Mouse (Mus musculus) limb, embryonic 12.5 days (tissue): ENCODE measurements around the gene Ss18l2. TPM values are rescaled to one million over a fixed set of nuclear protein-coding genes. Genes with fewer than 3 reads are reported as not detected.
A peak's percentile ranks its signal among the peaks of the same experiment; 100 is the strongest.

Experiments used
- ATAC-seq: fragments of 200-750 bp; cut with Nextera tagmentation; 2 replicates; pipeline ENCODE4 v1.8.0; 2017; ENCODE audit warnings: low read depth, moderate TSS enrichment; ENCODE audit not compliant: insufficient number of reproducible peaks, insufficient read depth, low FRiP score, low TSS enrichment
- H3K27ac ChIP-seq: fragments of 300-500 bp; sonication (generic); 2 replicates; pipeline ENCODE4 v1.5.1; 2016; ENCODE audit warnings: mild to moderate bottlenecking, moderate library complexity
- H3K27me3 ChIP-seq: fragments of 300-500 bp; sonication (generic); 2 replicates; pipeline ENCODE4 v1.6.1; 2016; ENCODE audit warnings: mild to moderate bottlenecking, moderate library complexity
- H3K36me3 ChIP-seq: fragments of 300-500 bp; sonication (generic); 2 replicates; pipeline ENCODE4 v1.6.1; 2016; ENCODE audit warnings: mild to moderate bottlenecking, moderate library complexity
- H3K4me1 ChIP-seq: fragments of 300-500 bp; sonication (generic); replicated peaks from 2 replicates; pipeline ENCODE4 v1.6.1; 2016
- H3K4me2 ChIP-seq: fragments of 300-500 bp; sonication (generic); 2 replicates; pipeline ENCODE4 v1.6.1; 2016; ENCODE audit warnings: mild to moderate bottlenecking, moderate library complexity
- H3K4me3 ChIP-seq: fragments of 300-500 bp; sonication (generic); replicated peaks from 2 replicates; pipeline ENCODE4 v1.5.1; 2016; ENCODE audit warnings: mild to moderate bottlenecking
- H3K9ac ChIP-seq: fragments of 300-500 bp; sonication (generic); replicated peaks from 2 replicates; pipeline ENCODE4 v1.6.1; 2016; ENCODE audit warnings: mild to moderate bottlenecking, moderate library complexity
- H3K9me3 ChIP-seq: fragments of 300-500 bp; sonication (generic); 2 replicates; pipeline ENCODE4 v1.6.1; 2016; ENCODE audit warnings: mild to moderate bottlenecking, moderate library complexity
- WGBS: fragments of 180-500 bp; shearing (Covaris S2); methylation state at CpG from one replicate; pipeline ENCODE4 v1.1.7; 2016; 5-methylcytosine and 5-hydroxymethylcytosine counted together
- polyA plus RNA-seq: library from polyadenylated mRNA; unstranded; fragments of >200 nt; fragmentation: Nextera tagmentation; extraction: Ambion mirVana; gene quantifications from 2 replicates; pipeline ENCODE4 v1.2.1, GENCODE M21; 2016

Ss18l2 gene
- polyA plus RNA-seq, 1 experiment from 2014 or later: 95.8 TPM

DNA sequence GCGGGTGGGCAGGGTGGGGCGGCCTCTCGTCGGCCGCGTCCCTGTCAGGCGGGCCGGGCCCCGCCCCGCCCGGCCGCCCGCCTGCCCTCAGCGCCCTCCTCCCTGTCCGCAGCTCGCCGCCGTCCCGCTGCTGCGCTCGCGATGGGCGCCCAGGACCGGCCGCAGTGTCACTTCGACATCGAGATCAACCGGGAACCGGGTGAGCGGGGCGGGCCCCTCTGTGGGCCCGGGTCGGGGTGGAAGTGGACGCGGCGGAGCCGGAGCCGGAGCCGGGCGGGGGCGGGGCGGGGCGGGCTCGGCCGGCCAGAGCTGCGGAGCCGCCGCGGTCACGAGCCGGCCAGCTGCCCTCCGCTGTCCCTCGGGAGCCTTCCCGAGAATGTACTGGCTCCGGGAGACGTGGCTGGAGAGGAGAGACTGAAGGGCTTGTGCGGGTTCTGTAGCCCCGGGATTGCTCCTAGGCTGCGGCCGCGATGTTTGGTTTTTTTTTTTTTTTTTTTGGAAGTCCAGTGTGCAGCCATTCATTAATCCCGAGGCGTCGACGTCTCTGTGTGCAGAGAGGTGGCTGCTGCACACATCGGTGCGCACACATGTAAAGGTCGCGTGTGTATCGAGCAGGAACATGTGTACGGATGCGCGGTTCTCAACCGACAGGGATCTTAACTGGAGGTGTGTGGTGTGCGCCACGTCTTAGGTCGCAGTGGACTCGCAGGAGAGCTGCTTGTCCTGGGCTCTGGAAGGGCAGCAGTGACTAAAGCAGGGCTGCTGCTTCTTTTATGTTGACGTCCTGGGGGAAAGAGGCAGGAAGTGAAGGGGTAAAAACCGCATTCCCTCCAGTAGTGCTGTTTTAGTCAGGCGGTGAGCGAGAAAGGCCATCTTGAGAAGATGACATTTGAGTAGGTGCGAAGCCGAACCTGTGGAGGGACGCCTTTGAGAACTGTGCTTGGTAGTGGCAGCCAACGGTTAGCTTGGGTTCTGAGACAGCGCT, 9.5 kb downstream of the Ss18l2 start:
- WGBS: under 1% methylated on average over 68 of the region's 87 CpGs
- no peaks in the 10 kb centered on the region for H3K27me3 ChIP-seq
- ATAC-seq: peak; percentile 68
- peak overlapping the region; percentile 96 for H3K4me3 ChIP-seq
- H3K4me2 ChIP-seq: peak overlapping the region; percentile 88
- peaks cover 7% of the 10 kb centered on the region; the same call in 1 of the 2 replicates for H3K9me3 ChIP-seq
- peaks cover 13% of the 10 kb centered on the region for H3K4me1 ChIP-seq
- H3K9ac ChIP-seq: peak overlapping the region; percentile 98
- peaks cover 4% of the 10 kb centered on the region; the same call in 1 of the 2 replicates for H3K36me3 ChIP-seq
- H3K27ac ChIP-seq: peak overlapping the region; percentile 97

DNA sequence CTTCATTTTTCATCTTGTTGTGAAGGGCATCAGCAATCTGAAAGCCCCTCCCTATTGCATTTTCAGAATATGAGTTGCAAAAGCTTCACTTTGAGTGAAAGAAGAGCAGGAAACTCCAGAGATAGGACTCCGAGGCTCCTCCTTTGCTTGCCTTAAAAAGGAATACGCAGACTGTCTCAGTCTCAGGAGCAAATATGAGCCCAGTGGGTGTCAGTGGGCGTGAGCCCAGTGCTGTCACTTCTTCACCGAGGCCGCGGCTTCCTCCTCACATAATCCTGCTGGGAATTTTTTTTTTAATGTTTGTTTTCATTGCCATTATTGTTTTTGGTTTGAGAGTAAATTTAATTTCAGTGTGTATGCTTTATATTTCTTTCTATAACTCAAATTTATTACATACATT, 30.4 kb downstream of the Ss18l2 start:
- 88% methylated on average over 6 of the region's 6 CpGs for WGBS
- H3K27me3 ChIP-seq: no peaks in the 10 kb centered on the region
- no peaks in the 10 kb centered on the region for H3K9me3 ChIP-seq
- no peak for ATAC-seq
- H3K27ac ChIP-seq: no peak overlapping the region
- H3K36me3 ChIP-seq: peaks cover 61% of the 10 kb centered on the region
- no peak overlapping the region for H3K4me2 ChIP-seq
- H3K4me1 ChIP-seq: no peaks in the 10 kb centered on the region
- no peak overlapping the region for H3K9ac ChIP-seq
- no peak overlapping the region for H3K4me3 ChIP-seq

DNA sequence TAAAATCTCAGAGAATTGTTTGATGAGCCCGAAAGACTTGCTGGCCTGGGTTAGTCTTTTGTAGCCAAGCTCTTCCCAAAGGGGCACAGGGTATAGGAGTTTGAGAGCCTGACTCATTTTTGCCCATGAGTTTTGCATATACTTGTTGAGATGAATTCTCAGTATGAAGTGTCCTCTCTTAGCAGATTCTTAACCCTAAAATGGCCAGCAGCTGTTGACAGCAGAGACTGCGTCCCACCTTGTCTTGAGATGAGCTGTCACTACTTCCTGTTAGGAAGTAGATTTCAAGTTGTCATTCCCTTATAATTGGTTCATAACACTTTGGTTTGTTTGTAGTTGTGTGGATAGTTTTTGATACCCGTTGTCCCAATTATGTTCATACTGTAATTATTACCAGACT, 31.0 kb downstream of the Ss18l2 start:
- Histone ChIP-seq H3K27me3 (no peaks in the 10 kb centered on the region), H3K9me3 (no peaks in the 10 kb centered on the region), H3K27ac (no peak overlapping the region), H3K4me3 (no peak overlapping the region), H3K4me2 (no peak overlapping the region), H3K36me3 (peaks cover 66% of the 10 kb centered on the region), H3K4me1 (no peaks in the 10 kb centered on the region), H3K9ac (no peak overlapping the region)
- ATAC-seq: no peak
- 94% methylated on average over 3 of the region's 3 CpGs for WGBS

DNA sequence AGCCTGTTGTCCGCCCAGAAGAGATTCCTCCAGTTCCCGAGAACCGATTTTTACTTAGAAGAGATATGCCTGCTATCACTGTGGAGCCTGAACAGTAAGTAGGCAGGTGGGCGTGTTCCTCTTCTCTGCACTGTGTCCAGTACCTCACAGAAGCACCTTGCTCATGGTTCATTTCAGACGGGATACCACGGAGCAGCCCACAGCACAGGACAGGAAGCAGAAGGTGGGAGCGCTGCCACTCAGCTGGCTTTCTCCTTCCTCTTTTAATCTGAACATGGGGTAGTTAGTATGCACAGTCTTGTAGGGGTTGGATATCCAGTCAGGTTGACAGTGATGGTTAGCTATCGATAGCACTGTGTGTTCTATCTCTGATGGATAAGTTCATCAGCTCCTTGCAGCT, 33.9 kb downstream of the Ss18l2 start:
- 94% methylated on average over 8 of the region's 8 CpGs for WGBS
- no peaks in the 10 kb centered on the region for H3K9me3 ChIP-seq
- no peak overlapping the region for H3K27ac ChIP-seq
- no peak for ATAC-seq
- H3K4me1 ChIP-seq: no peaks in the 10 kb centered on the region
- H3K27me3 ChIP-seq: no peaks in the 10 kb centered on the region
- H3K9ac ChIP-seq: no peak overlapping the region
- no peak overlapping the region for H3K4me2 ChIP-seq
- H3K4me3 ChIP-seq: no peak overlapping the region
- H3K36me3 ChIP-seq: peaks cover 88% of the 10 kb centered on the region

DNA sequence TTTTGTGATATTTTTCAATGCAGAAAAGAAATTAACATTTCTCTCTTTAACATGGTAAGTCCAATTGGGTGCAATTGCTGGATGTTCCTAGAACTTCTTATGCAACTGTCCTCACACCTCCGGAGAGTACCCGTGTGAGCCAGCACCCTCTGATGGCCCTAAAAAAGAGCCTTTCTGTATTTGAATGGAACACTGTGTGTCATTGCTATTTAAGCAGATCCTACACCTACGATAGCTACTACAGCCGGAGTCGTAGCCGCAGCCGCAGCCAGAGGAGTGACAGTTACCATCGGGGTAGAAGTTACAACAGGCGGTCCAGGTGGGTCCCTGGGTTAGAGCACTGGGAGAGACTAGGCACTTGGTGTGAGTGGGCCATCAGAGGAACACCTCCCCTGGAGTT, 42.6 kb downstream of the Ss18l2 start:
- no peak for ATAC-seq
- Histone ChIP-seq H3K4me2 (no peak overlapping the region), H3K27me3 (no peaks in the 10 kb centered on the region), H3K4me3 (no peak overlapping the region), H3K27ac (no peak overlapping the region), H3K36me3 (peaks cover 87% of the 10 kb centered on the region), H3K9ac (no peak overlapping the region), H3K4me1 (peaks cover 9% of the 10 kb centered on the region), H3K9me3 (no peaks in the 10 kb centered on the region)
- 93% methylated on average over 9 of the region's 9 CpGs for WGBS

DNA sequence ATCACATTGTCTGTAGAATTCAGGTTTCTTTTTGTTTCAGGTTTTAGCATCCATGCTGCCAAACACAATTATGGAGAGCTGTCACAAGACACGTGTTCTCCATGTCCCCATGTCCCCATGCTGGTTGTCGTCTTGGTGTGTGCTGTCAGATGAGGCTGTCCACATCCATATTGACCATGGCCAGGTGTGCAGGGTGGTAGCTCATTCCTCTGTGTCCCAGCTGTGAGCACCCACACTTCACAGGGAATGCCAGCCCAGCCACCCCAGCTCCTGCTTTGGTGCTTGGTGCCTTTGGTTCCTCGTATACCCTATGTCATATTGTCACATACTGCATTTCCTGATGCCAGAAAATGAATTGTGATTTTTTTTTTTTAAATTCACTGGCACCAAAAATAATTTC, 44.5 kb downstream of the Ss18l2 start:
- H3K9me3 ChIP-seq: no peaks in the 10 kb centered on the region
- no peak overlapping the region for H3K4me3 ChIP-seq
- H3K4me2 ChIP-seq: no peak overlapping the region
- no peak overlapping the region for H3K27ac ChIP-seq
- ATAC-seq: no peak
- no peak overlapping the region for H3K9ac ChIP-seq
- H3K27me3 ChIP-seq: no peaks in the 10 kb centered on the region
- peaks cover 24% of the 10 kb centered on the region for H3K4me1 ChIP-seq
- 91% methylated on average over 3 of the region's 3 CpGs for WGBS
- peaks cover 69% of the 10 kb centered on the region for H3K36me3 ChIP-seq

DNA sequence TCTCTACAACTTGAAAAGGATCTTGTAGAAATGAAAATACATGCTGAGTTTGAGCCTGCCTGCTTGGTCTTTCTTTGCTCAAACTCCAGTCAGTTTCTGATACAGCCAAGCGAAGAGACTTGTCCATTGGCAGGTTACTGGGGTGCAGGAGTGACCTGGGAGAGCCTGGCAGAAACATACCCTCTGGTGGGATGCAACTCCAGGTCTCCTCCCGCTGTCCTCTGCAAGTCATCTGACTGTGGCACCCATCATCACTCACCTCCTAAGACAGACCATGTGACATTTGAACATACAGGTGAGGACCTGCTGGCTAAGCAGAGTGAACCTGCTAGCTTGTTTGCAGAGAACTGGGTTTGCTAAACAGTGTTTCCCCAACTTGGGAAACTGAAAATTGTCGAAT, 46.7 kb downstream of the Ss18l2 start:
- Histone ChIP-seq H3K4me3 (no peak overlapping the region), H3K9me3 (no peaks in the 10 kb centered on the region), H3K27me3 (no peaks in the 10 kb centered on the region), H3K9ac (no peak overlapping the region; the same call in 1 of the 2 replicates), H3K27ac (no peak overlapping the region), H3K36me3 (peaks cover 51% of the 10 kb centered on the region), H3K4me1 (peaks cover 37% of the 10 kb centered on the region), H3K4me2 (no peak overlapping the region)
- ATAC-seq: no peak
- 86% methylated on average over 3 of the region's 3 CpGs for WGBS

DNA sequence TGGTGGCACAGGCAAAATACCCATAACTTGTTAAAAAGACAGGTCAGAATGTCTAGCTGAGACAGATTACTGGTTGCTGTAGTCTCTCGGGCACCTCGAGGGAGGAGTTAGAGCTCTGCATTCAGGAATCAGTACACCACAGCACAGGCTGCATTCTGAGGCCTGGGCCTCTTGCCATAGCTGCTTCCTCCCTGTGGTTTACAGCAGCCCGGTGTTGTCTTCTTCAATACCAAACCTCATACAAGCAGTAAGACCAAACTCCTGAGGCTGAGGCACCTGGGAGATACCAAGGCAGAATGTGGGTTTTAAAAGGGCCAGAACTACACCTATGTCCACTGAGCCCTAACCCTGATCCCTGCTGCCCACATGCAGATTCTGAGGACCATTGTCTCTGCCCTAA, 47.3 kb downstream of the Ss18l2 start:
- Histone ChIP-seq H3K9ac (0 out of 2 replicates have a peak overlapping the region, but pooled peaks have one; percentile 2), H3K27me3 (no peaks in the 10 kb centered on the region), H3K4me1 (peaks cover 40% of the 10 kb centered on the region), H3K9me3 (no peaks in the 10 kb centered on the region), H3K4me3 (no peak overlapping the region), H3K4me2 (peak overlapping the region; percentile 94), H3K36me3 (peaks cover 49% of the 10 kb centered on the region), H3K27ac (peak overlapping the region; percentile 96)
- 51% methylated on average over 3 of the region's 3 CpGs for whole genome bisulfite sequencing
- no peak for ATAC-seq

DNA sequence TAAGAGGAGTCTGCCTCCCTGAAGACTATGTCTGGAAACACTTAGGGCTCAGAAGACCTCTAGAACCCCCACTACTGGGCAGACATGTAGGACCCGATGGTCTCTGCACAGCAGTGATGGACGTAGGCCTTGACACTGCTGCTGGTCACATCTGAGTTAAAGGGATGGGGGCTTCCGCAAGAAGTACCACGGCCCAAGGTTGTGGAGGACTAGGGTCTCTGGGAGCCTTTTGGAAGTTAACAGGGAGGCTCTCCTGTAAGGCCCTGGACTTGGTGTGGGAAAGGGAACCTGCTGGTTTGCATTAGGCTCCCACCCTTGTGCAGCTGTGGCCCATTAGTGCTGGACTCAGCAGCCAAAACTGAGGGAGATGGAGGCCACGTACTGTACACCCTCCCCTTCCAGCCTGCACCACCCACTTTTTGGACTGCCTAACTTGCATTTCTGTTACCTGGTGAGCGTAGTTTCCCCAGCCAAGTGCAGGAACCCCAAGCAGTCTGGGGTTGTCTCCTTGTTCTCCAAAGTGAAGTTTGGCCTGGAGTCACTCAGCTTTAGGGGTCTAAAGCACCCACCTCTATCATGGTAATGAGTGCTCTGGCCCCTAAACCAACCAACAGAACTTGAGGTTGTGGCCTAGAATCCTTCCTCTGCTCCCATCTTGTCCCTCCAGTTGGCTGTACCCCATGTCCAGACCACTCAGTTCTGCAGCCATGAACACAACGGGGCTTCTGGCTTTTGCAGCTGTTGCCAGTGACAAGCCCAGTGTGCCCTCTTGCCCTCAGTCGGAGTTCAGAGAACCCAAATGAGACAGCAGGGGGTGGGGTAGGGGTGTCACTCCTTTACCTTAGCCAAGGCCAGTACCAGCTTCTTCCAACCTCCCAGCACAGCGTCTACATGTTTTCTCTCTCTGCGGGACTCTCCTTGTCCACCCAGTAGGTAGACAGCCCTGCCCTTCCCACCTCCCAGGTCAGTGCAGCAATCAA, 48.0 kb downstream of the Ss18l2 start:
- peaks cover 40% of the 10 kb centered on the region for H3K4me1 ChIP-seq
- H3K9ac ChIP-seq: peak overlapping the region; percentile 94
- ATAC-seq: no peak
- H3K27me3 ChIP-seq: no peaks in the 10 kb centered on the region
- H3K4me3 ChIP-seq: peak overlapping the region; percentile 84
- peak overlapping the region; percentile 96 for H3K27ac ChIP-seq
- H3K4me2 ChIP-seq: peak overlapping the region; percentile 94
- H3K36me3 ChIP-seq: peaks cover 50% of the 10 kb centered on the region
- no peaks in the 10 kb centered on the region for H3K9me3 ChIP-seq
- WGBS: 33% methylated on average over 10 of the region's 10 CpGs

DNA sequence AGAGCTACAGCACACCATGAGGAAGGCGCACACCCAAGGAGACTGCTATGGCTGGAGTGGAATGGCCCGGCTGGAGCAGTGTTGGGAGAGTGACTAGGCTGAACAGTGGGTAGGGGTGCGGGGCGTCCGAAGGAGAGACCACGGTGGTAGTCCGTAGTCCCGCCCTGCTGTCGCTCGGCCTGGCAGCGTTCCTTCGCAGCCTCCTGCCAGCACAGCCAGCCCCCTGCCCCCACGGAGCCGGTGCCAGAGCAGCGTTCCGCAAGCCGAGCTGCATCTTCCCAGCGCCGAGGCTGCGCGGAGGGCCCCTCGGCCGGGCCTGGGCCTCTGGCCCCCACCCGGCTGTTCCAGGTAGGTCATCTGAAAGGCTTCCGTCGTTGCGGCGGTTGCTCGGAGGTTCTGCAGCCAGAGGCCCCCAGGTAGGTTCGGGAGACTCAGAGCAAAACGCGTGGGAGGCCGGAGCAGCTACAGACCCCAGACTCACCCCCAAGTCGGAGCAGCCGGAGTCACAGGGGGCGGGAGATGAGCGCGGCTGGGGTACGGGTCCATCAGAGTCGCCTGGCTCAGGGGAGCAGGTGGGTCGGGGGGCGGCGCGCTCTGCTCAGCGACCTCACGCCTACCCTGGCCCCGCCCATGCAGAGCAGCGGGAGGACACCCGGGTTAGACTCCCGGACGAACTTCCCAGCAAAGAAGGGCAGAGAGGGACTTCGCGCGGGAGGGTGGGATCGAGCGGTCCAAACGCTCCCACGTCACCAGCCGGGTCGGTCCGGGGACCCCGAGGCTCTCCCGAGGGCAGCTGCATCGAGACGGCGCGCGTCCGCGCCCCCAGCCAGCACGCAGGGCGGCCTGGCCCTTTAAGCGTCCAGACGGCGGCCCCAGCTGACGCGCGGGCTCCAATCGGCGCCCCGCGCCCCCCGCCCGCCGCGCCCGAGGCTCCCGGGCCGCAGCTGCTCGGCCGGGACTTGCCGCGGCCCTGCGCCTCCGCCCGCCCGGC, 49.3 kb downstream of the Ss18l2 start, which contains the start of gene Zfp651:
TSS of gene Zfp651 (plus strand) at position 240 of the 991 bp plus-strand sequence.
- H3K4me3 ChIP-seq: peak within 1 kb of the TSS; percentile 84
- H3K4me2 ChIP-seq: peak within 1 kb of the TSS; percentile 94
- no peaks in the 10 kb centered on the region for H3K27me3 ChIP-seq
- H3K4me1 ChIP-seq: peaks cover 40% of the 10 kb centered on the region
- peaks cover 51% of the 10 kb centered on the region for H3K36me3 ChIP-seq
- peak; percentile 53 for ATAC-seq
- under 1% methylated on average over 86 of the region's 97 CpGs for WGBS
- no peaks in the 10 kb centered on the region for H3K9me3 ChIP-seq
- H3K9ac ChIP-seq: peak within 1 kb of the TSS; percentile 94
- peak within 1 kb of the TSS; percentile 96 for H3K27ac ChIP-seq
